Mouse (Mus musculus): ENCODE results near the gene Lipc. TPM values are rescaled to one million over a fixed set of nuclear protein-coding genes. Genes with fewer than 3 reads are reported as not detected.

The Lipc gene
- total RNA-seq, 1 experiment from 2014 or later: 32.7 TPM

GRCm38 (mm10) chr9:70957717-70958116 lies 5.7 kb upstream of the Lipc start:
- no peak for DNase-seq

GRCm38 (mm10) chr9:70954226-70954625 lies 2.2 kb upstream of the Lipc start:
- DNase-seq: no peak

GRCm38 (mm10) chr9:70949336-70949735 lies 2.7 kb downstream of the Lipc start:
- DNase-seq: no peak

GRCm38 (mm10) chr9:70947312-70947711 lies 4.7 kb downstream of the Lipc start:
- DNase-seq: no peak

GRCm38 (mm10) chr9:70942686-70943333 lies 9.2 kb downstream of the Lipc start:
- DNase-seq: peak; percentile 46

GRCm38 (mm10) chr9:70939752-70940501 lies 12.1 kb downstream of the Lipc start:
- no peak for DNase-seq

- DNase-seq: no peak
Measured at GRCm38 (mm10) chr9:70938850-70939249, 13.2 kb downstream of the Lipc start.

GRCm38 (mm10) chr9:70938134-70938533 lies 13.9 kb downstream of the Lipc start:
- no peak for DNase-seq

GRCm38 (mm10) chr9:70934587-70935295 lies 17.3 kb downstream of the Lipc start:
- DNase-seq: no peak

GRCm38 (mm10) chr9:70930641-70931020 lies 21.4 kb downstream of the Lipc start:
- DNase-seq: peak; percentile 63

GRCm38 (mm10) chr9:70929840-70930640 lies 22.0 kb downstream of the Lipc start:
- DNase-seq: peak; percentile 69

GRCm38 (mm10) chr9:70928472-70928871 lies 23.6 kb downstream of the Lipc start:
- no peak for DNase-seq

GRCm38 (mm10) chr9:70927701-70928100 lies 24.3 kb downstream of the Lipc start:
- no peak for DNase-seq

- DNase-seq: peak; percentile 11
Measured at GRCm38 (mm10) chr9:70926820-70927588, 25.0 kb downstream of the Lipc start.

GRCm38 (mm10) chr9:70925225-70925624 lies 26.8 kb downstream of the Lipc start:
- DNase-seq: no peak

GRCm38 (mm10) chr9:70924763-70925162 lies 27.3 kb downstream of the Lipc start:
- DNase-seq: no peak

- DNase-seq: peak; percentile 64
Measured at GRCm38 (mm10) chr9:70921781-70922565, 30.1 kb downstream of the Lipc start.

GRCm38 (mm10) chr9:70921132-70921531 lies 30.9 kb downstream of the Lipc start:
- no peak for DNase-seq

GRCm38 (mm10) chr9:70919271-70919670 lies 32.8 kb downstream of the Lipc start:
- DNase-seq: no peak

- DNase-seq: no peak
Measured at GRCm38 (mm10) chr9:70916516-70916915, 35.5 kb downstream of the Lipc start.

- peak; percentile 39 for DNase-seq
Measured at GRCm38 (mm10) chr9:70915356-70915685, 36.7 kb downstream of the Lipc start.
